Mouse (Mus musculus): ENCODE results near the gene Fer1l4.

Fer1l4 gene

GRCm38 (mm10) chr2:156007888-156008532, 44.7 kb downstream of the Fer1l4 start, which contains the start of the genes 6430550D23Rik and Ergic3:
6430550D23Rik (minus strand) TSS chr2:156007977.
Ergic3 (plus strand) TSS chr2:156008045.
- DNase-seq (ENCODE audit: low spot score) = peak; percentile 100

GRCm38 (mm10) chr2:156005393-156005792, 47.4 kb downstream of the Fer1l4 start:
- DNase-seq (ENCODE audit: low spot score) = no peak

GRCm38 (mm10) chr2:155991863-155992321, 60.9 kb downstream of the Fer1l4 start:
- no peak for DNase-seq (ENCODE audit: low spot score)

GRCm38 (mm10) chr2:155991151-155991550, 61.6 kb downstream of the Fer1l4 start:
- DNase-seq (ENCODE audit: low spot score) = no peak

- DNase-seq (ENCODE audit: low spot score) = no peak
Observed at GRCm38 (mm10) chr2:155989085-155989484, 63.7 kb downstream of the Fer1l4 start.

GRCm38 (mm10) chr2:155987131-155987530, 65.6 kb downstream of the Fer1l4 start:
- DNase-seq (ENCODE audit: low spot score) = no peak

- DNase-seq (ENCODE audit: low spot score) = no peak
Observed at GRCm38 (mm10) chr2:155985776-155986175, 67.0 kb downstream of the Fer1l4 start.

- DNase-seq (ENCODE audit: low spot score) = no peak
Observed at GRCm38 (mm10) chr2:155979328-155979991, 73.3 kb downstream of the Fer1l4 start.

- no peak for DNase-seq (ENCODE audit: low spot score)
Observed at GRCm38 (mm10) chr2:155974087-155974731, 78.5 kb downstream of the Fer1l4 start.

- DNase-seq (ENCODE audit: low spot score) = no peak
Observed at GRCm38 (mm10) chr2:155973348-155973747, 79.4 kb downstream of the Fer1l4 start.
